Mouse (Mus musculus) testis, postnatal 14 days (tissue): Measurements from ENCODE around the gene 4931406P16Rik.
"Not testable (repeated sequence)": the region's sequence is repeated elsewhere in the genome, so short reads cannot be mapped to it uniquely, and the experiment has no call there.

Source experiments
- DNase-seq: peaks from one replicate; pipeline ENCODE4 v3.0.0; 2021; ENCODE audit warnings: low spot score

Gene 4931406P16Rik

DNA sequence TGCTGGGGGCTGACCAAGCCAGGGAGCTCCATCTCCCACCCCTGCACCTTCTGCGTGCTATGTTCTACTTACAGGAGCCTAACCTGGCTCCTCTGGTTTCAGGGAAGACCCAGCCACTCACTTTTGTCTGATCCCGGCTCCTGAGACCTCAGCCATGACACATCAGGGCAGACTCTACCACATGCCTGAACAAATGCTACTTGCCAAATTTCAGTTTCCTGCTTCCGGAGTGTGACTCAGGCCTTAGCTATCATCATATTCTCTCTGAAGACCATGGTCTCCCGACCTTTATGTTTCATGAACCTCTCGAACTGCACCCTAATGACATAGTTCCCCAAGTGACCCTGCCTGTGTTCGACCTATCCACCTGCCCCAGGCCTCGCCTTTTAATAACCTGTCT lies 100.1 kb downstream of the 4931406P16Rik start:
- DNase-seq = no peak

DNA sequence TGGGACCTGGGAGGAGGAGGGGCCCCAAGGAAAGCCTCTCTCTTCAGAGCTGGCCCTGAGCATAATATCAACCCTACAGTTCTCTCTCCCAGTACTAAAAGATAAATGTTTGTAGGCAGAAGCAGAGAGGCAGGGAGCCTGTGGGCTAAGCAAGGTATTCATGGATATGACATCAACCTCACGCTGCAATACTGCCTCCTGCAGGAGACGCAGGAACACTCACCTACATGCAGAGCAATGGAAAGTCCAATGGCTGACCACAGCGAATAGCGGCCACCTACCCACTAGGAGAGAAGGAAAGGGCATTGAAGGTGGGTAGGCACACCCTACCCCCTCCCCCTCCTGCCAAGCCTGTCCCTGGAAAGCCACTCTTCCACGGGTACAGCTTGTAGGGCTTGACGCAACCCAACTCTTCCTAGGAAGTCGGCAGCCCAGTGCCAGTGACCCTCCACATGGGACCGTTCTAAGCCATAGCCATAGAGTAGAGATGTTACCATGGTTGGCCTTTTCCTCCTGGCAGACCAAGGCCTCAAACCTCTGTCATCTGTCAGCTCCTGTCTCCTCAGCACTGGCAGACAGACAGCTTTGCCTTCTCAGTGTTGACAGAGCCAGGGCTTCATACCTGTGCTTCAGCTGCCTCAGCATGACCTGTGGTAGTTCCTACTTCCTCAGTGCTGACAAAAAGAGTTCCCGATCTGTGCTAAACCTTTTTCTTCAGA lies 105.2 kb downstream of the 4931406P16Rik start:
- no peak for DNase-seq

DNA sequence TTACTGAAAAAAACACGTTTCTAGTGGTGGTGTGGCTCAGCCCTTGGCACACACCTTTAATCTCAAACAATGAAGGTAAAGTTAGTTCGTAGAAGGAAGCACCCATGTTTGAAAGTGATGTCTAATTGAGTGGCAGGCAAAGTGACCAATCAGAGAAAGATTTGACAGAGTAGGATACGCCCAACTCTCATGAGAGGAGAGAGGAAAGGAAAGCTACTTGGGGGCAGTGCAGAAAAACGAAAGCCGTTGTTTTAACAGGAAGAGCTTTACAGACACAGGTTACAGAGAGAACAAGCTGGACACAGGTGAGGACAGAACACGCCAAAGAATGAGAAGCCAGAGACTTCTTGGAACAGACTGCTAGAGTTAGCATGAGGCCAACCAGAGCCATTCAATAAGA lies 107.0 kb downstream of the 4931406P16Rik start:
- no peak for DNase-seq

DNA sequence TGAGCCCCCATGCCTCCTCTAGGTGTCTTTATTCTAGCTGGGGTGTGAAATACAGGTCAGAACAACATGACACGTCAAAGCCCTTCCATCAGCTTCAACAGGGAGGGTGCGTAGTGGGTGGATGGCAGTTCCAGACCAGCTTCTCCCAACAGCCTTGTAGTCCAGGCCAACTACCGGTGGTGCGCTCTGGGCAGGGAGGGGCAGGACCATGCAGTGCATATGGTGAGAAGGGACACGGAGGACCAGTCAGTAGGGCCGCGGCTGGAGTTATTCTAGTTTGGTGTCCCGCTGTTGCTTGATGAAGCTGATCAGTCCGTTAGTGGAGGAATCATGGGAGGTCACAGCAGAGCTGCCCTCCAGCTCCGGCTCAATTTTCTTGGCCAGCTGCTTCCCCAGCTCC lies 111.2 kb downstream of the 4931406P16Rik start:
- not testable (repeated sequence) for DNase-seq

DNA sequence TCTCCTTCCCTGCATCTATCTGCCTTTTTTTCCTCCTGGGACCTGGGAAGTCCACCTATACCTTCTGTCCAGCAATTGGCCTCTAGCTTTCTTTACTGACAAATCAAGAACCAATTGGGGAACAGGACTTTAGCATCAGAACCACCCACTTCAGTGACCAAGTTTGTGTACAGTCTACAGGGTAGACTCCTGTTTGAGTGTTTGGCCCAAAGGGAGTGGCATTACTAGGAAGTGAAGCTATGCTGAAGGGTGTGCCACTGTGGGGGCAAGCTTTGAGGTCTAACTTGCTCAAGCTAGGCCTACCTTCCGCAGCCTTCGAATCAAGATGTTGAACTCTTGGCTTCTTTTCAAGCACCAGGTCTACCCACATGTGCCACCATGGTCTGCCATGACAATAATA lies 112.5 kb downstream of the 4931406P16Rik start:
- no peak for DNase-seq

DNA sequence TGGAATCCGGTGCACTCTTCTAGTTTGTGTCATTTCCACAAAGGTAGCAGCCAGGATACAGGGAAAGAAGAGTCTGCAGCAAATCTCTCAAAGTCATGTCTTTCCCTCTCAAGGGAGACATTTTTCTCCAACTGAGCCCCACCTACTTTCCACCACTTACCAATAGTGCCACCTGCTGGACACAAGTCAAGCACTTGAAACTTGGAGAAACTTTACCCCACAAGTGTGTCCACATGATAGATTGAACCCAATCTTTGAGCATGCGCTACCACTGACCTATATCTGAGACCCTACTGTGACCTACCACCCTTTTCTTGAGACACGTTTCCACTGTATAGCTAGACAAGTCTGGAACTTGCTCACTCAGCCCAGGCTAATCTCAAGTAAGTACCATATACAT lies 115.0 kb downstream of the 4931406P16Rik start:
- no peak for DNase-seq

DNA sequence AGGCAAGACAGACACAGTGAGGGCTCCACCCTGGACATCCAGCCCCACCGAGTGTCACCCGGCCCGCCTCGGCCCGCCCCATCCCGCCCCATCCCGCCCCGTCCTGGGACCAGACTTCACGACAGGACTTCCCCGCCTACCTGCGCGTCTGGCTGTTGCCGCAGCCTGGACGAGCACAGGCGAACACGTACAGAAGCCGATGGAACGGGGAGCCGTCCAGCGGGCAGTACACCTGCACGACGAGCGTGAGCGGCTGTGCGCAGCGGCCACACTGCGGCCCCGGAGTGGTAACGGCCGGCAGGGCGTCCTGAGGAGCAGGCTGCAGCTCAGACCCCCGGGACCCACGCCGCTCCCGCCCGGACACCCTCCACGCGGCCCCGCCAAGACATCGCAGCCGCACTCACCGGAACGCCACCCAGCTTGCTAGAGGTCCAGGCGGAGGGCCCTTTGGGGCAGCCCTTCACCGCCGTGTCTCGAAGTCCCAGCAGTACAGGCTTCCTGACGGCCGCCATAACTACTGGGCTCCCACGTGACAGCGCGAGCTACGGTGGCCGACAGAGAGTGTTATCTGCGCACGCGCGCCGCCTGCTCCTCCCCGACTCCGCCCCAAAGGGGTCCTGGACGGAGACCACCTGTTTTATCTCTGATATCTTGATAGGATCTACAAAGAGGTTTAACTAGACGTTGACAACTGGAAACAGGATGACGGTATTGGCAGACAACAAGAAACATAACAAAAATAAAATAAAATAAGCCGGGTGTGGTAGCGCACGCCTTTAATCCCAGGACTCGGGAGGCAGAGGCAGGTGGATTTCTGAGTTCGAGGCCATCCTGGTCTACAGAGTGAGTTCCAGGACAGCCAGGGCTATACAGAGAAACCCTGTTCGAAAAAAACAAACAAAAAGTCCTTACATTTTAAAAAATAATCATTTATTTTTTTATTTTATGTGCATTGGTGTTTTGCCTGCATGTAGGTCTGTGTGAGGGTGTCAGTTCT lies 116.9 kb downstream of the 4931406P16Rik start, which contains the start of gene Pdcd2l:
Pdcd2l (minus strand) TSS at position 530 of the 997 bp plus-strand sequence.
- DNase-seq = peak; percentile 94

DNA sequence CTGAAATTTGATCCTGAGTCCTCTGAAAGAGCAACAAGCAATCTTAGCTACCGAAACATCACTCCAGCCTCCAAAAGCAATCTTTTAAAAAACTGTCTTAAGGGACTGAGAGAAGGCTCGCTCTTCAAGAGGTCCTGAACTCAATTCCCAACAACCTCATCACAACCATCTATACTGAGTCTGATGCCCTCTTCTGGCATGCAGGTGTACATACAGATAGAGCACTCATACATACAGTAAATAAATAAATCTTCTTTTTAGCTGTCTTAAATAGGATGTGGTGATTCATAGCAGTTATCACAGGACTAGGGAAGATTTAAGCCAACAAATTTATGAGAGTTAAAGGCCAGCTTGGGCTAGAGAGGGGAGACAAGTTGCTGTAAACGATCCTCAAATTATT lies 117.7 kb downstream of the 4931406P16Rik start:
- no peak for DNase-seq

DNA sequence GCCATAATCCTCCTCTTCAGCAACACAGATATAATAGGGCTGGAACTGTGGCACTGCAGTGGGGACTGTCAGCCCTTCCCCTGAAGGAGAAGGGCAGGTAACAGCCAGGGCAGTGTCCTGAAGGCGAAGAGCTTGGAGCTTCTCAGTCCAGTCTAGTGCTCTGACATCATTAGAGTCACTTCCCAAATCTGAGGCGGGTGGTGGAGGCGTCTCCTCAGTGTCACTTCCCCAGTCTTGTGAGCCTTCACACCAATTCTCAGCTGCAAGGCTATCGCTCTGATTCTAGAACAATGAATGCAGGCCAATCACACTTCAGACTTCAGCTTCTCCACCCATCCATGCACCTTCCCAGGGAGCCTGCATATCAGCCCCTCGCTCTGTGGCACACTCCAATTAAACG lies 120.5 kb downstream of the 4931406P16Rik start:
- no peak for DNase-seq

DNA sequence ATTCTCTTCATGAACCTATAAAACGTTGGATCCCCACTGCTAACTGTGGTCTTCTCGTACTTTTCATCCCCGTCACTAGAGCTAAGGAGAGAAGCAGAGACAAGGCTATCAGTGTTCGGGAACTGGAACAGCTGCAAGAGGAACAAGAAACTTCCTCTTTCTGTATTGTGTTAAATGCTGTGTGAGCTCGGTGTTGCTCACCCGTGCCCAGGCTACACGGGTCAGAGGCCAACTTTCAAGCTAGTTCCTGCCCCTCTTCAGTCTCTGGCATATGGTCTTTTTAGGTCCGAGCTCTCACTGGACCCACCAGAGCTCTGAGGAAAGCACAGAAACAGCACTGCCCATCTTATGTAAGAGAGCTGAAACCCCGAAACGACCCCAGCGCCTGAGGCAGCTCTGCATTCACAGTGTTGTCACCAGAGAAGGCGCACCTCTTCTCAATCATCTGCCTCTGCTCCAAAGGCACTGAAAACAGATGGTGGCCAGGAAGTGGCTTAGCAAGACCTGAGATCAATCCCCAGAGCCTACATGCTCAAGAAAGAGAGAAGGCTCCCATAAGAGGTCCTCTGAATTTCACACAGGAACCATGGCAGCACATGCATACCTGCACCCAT lies 123.9 kb downstream of the 4931406P16Rik start:
- DNase-seq = no peak
